Mouse (Mus musculus) kidney, adult 2 months (tissue): ENCODE measurements around the gene Naa50.

ENCODE experiments used
- CTCF ChIP-seq: fragments of 200-500 bp; conservative IDR thresholded peaks from 2 replicates; pipeline ENCODE4 v1.5.1; 2011; ENCODE audit warnings: low read depth, mild to moderate bottlenecking, control low read depth, low read length, moderate library complexity, mixed read lengths; ENCODE audit not compliant: insufficient read depth, insufficient read length
- POLR2A ChIP-seq: fragments of 200-500 bp; IDR thresholded peaks from one replicate; pipeline ENCODE4 v1.6.1; 2011; ENCODE audit warnings: low read depth, low read length, control low read depth

- TF ChIP-seq CTCF (no peak), POLR2A (no peak)
Measured at GRCm38 (mm10) chr16:44182597-44182996, 43.0 kb downstream of the Naa50 start.
